Mouse (Mus musculus) liver, adult 2 months (tissue): ENCODE measurements at regions not wholly inside any gene's neighbourhood (a gene's known extent, or its start where the extent isn't known, plus 50 kb on each side); places are given as distances from the start of the nearest gene placed in this dataset.
A peak's percentile ranks its signal among the peaks of the same experiment; 100 is the strongest.

Experiments used
- DNase-seq: peaks from one replicate; pipeline ENCODE4 v3.0.0-alpha.2; 2011; ENCODE audit warnings: low read depth, low spot score; ENCODE audit errors: extremely low read depth
- H3K27ac ChIP-seq: fragments of 200-500 bp; replicated peaks from 2 replicates; pipeline ENCODE4 v1.5.1; 2012; ENCODE audit warnings: low read depth, mild to moderate bottlenecking, control low read depth, inconsistent platforms, low read length; ENCODE audit not compliant: insufficient read depth
- H3K27me3 ChIP-seq: fragments of 200-500 bp; 2 replicates; pipeline ENCODE4 v1.6.1; 2012; ENCODE audit warnings: mild to moderate bottlenecking, moderate library complexity, low read length, inconsistent platforms; ENCODE audit not compliant: control insufficient read depth, insufficient read depth
- H3K36me3 ChIP-seq: fragments of 200-500 bp; 2 replicates; pipeline ENCODE4 v1.6.1; 2012; ENCODE audit warnings: low read length, inconsistent platforms; ENCODE audit not compliant: control insufficient read depth, insufficient read depth
- H3K4me1 ChIP-seq: fragments of 200-500 bp; 2 replicates; pipeline ENCODE4 v1.6.1; 2011; ENCODE audit warnings: low read length; ENCODE audit not compliant: control insufficient read depth, insufficient read depth
- H3K4me3 ChIP-seq: fragments of 200-500 bp; 2 replicates; pipeline ENCODE4 v1.5.1; 2011; ENCODE audit warnings: low read depth, mild to moderate bottlenecking, control low read depth, low read length, moderate library complexity; ENCODE audit not compliant: insufficient read depth
- H3K79me2 ChIP-seq: fragments of 200-500 bp; 2 replicates; pipeline ENCODE4 v1.6.1; 2012; ENCODE audit warnings: inconsistent platforms, mild to moderate bottlenecking, low read length, moderate library complexity; ENCODE audit not compliant: control insufficient read depth, insufficient read depth
- H3K9ac ChIP-seq: fragments of 200-500 bp; 2 replicates; pipeline ENCODE4 v1.6.1; 2012; ENCODE audit warnings: low read depth, mild to moderate bottlenecking, control low read depth, inconsistent platforms, low read length
- CTCF ChIP-seq: fragments of 200-500 bp; IDR thresholded peaks from 2 replicates; pipeline ENCODE4 v1.5.1; 2011; ENCODE audit warnings: low read depth, low read length, control low read depth
- POLR2A ChIP-seq: fragments of 200-500 bp; IDR thresholded peaks from 2 replicates; pipeline ENCODE4 v1.6.1; 2011; ENCODE audit warnings: low read length, control low read depth; ENCODE audit not compliant: insufficient read depth; ENCODE audit errors: extremely low read depth
- WGBS: fragments of 180-500 bp; shearing (Covaris S2); methylation state at CpG from one replicate; pipeline ENCODE4 v1.1.7; 2018; 5-methylcytosine and 5-hydroxymethylcytosine counted together

DNA sequence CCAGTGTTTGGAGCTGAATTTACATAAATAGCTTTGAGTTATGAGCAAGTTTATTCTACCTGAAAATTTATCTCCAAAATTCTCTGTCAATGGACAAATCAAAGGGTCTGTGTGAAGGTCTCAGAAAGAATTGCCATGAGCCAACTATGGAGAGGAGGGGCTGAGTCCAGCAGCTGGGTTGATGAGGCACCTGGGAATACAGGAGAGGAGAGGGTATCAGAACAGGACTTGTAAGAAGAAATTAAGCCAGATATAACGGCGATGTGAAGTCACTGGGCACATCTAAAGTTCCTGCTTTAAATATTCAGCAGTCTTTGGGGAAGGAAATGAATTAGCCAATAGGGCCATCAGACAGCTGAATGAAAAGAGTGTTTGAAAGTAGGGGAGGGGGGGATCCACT is 394.4 kb upstream of the Plxna2 start:
- no peak for DNase-seq
- no peaks in the 10 kb centered on the region; the same call in 1 of the 2 replicates for H3K4me1 ChIP-seq
- 54% methylated on average over 2 of the region's 2 CpGs for WGBS
- H3K4me3 ChIP-seq, result no peak overlapping the region
- no peaks in the 10 kb centered on the region for H3K27me3 ChIP-seq
- no peaks in the 10 kb centered on the region for H3K36me3 ChIP-seq
- no peak overlapping the region for H3K27ac ChIP-seq
- no peak overlapping the region for H3K9ac ChIP-seq
- H3K79me2 ChIP-seq, result no peaks in the 10 kb centered on the region
- TF ChIP-seq CTCF (no peak), POLR2A (no peak)

GRCm38 (mm10) chr1:194223015-194223414 is 395.0 kb upstream of the Plxna2 start:
- WGBS, result 2% methylated on average over 9 of the region's 9 CpGs
- Histone ChIP-seq H3K9ac (no peak overlapping the region), H3K27ac (no peak overlapping the region), H3K79me2 (no peaks in the 10 kb centered on the region), H3K36me3 (no peaks in the 10 kb centered on the region), H3K4me3 (no peak overlapping the region), H3K27me3 (no peaks in the 10 kb centered on the region), H3K4me1 (no peaks in the 10 kb centered on the region; the same call in 1 of the 2 replicates)
- peak; percentile 87 for TF ChIP-seq CTCF
- TF ChIP-seq POLR2A, result no peak
- peak; percentile 18 for DNase-seq

DNA sequence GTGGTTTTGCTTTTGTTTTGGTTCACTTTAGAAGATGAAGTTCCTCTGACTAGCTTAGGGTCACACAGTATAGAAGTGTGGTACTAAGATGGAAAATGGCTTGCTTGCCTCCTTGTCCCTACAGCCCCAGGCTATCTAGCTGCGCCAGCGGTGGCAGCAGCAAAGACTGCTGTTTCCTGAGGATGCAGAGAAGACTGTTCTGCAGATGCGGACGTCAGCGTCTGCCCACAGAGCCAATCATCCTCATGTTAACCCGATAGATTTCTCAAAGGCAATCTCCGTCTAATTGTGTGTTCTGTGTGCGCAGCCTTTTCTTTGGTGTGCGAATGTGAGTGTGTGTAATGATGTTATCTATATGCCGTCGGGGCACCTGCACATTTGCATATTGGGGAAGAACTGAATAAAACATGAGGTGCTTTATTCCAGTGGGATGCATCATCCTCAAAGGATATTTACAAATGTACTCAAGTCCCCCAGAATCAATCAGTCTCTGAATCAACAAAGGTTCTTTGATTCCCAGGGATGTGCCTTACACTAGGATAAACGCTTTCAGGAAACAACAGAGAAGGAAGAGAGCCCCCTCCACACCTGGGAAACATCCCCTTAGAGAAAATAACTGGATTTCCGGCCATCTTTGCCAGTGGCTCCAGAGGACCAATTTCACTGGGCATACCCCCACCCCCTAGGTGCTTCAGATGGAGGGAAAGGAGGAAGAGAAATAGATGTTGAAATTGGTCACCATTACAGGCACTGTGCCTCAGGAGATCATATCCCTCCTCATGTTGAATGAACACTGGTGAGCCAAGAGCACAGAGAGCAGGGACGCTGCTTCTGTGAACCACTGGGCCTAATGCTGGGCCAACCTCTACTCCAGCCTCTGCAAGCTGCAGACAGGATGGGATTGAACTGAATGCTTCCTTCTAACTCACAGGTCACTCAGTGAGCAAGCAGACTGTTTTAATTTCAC is 409.7 kb upstream of the Plxna2 start:
- Histone ChIP-seq H3K27me3 (no peaks in the 10 kb centered on the region), H3K79me2 (no peaks in the 10 kb centered on the region), H3K4me3 (no peak overlapping the region), H3K4me1 (no peaks in the 10 kb centered on the region), H3K36me3 (no peaks in the 10 kb centered on the region), H3K9ac (no peak overlapping the region), H3K27ac (no peak overlapping the region)
- no peak for DNase-seq
- no peak for TF ChIP-seq POLR2A
- TF ChIP-seq CTCF, result no peak
- 51% methylated on average over 14 of the region's 14 CpGs for WGBS

GRCm38 (mm10) chr1:194197516-194197915 is 420.5 kb upstream of the Plxna2 start:
- Histone ChIP-seq H3K79me2 (no peaks in the 10 kb centered on the region), H3K27me3 (no peaks in the 10 kb centered on the region; the same call in 1 of the 2 replicates), H3K36me3 (no peaks in the 10 kb centered on the region), H3K4me1 (no peaks in the 10 kb centered on the region), H3K27ac (no peak overlapping the region), H3K4me3 (no peak overlapping the region), H3K9ac (no peak overlapping the region)
- 81% methylated on average over 2 of the region's 2 CpGs for WGBS
- TF ChIP-seq CTCF, result no peak
- no peak for TF ChIP-seq POLR2A
- no peak for DNase-seq

DNA sequence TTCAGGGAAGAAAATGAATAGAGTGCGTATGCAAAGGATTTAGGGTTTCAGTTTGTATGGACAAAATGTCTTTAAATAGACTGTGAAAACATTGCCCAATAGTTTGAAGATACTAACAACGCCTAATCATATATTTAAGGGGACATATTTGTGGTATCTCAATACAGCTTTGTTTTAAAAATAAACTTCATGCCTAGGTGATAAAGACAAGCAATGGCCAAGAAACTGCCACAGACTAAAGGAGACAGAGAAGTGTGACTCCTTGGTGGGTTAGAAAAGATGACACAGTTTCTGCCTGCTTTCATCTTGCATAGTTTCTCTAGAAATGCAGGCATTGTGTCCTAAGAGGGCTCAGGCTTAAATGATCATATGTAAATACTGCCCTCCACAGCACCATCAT is 435.7 kb upstream of the Plxna2 start:
- H3K4me3 ChIP-seq, result no peak overlapping the region
- no peak overlapping the region for H3K27ac ChIP-seq
- H3K27me3 ChIP-seq, result no peaks in the 10 kb centered on the region
- no peak overlapping the region for H3K9ac ChIP-seq
- H3K36me3 ChIP-seq, result no peaks in the 10 kb centered on the region
- WGBS, result 76% methylated on average over 2 of the region's 2 CpGs
- TF ChIP-seq POLR2A (no peak), CTCF (no peak)
- H3K4me1 ChIP-seq, result no peaks in the 10 kb centered on the region
- H3K79me2 ChIP-seq, result no peaks in the 10 kb centered on the region
- no peak for DNase-seq

- no peaks in the 10 kb centered on the region for H3K36me3 ChIP-seq
- TF ChIP-seq CTCF (no peak), POLR2A (no peak)
- WGBS, result 76% methylated on average over 4 of the region's 4 CpGs
- no peak overlapping the region for H3K27ac ChIP-seq
- no peak overlapping the region for H3K4me3 ChIP-seq
- no peaks in the 10 kb centered on the region for H3K27me3 ChIP-seq
- no peaks in the 10 kb centered on the region for H3K79me2 ChIP-seq
- no peak overlapping the region for H3K9ac ChIP-seq
- H3K4me1 ChIP-seq, result no peaks in the 10 kb centered on the region
- DNase-seq, result no peak
Measured at GRCm38 (mm10) chr1:194161469-194161868, 456.5 kb upstream of the Plxna2 start.
